Mouse (Mus musculus): ENCODE data around the gene Maml3.

- TF ChIP-seq CTCF (conservative IDR thresholded peaks at IDR 0.05 in 1 of 2, IDR thresholded peaks at IDR 0.05 in 1 of 2; ENCODE audit: low read depth in 2 of 2, low read length in 2 of 2) (no peak), ZNF384 (IDR thresholded peaks at IDR 0.05; ENCODE audit: low read depth, low read length) (no peak), POLR2A (IDR thresholded peaks at IDR 0.05; ENCODE audit: low read depth, low read length) (no peak), HCFC1 (IDR thresholded peaks at IDR 0.05; ENCODE audit: low read depth, low read length) (no peak), POLR2AphosphoS2 (IDR thresholded peaks at IDR 0.05; ENCODE audit: low read depth, low read length) (no peak), NRF1 (IDR thresholded peaks at IDR 0.05; ENCODE audit: low read depth, low read length) (no peak), E2F4 (IDR thresholded peaks at IDR 0.05; ENCODE audit: insufficient replicate concordance, low read depth, low read length) (no peak), MAFK (IDR thresholded peaks at IDR 0.05; ENCODE audit: insufficient replicate concordance, low read length) (no peak), ZKSCAN1 (IDR thresholded peaks at IDR 0.05; ENCODE audit: borderline replicate concordance, low read depth, low read length) (no peak), EP300 (IDR thresholded peaks at IDR 0.05; ENCODE audit: low read length) (no peak), ETS1 (conservative IDR thresholded peaks at IDR 0.05; ENCODE audit: low read depth, low read length) (no peak)
Measured at GRCm38 (mm10) chr3:51866446-51866845, 238.4 kb downstream of the Maml3 start.

All from CH12.LX (cell line).